Mouse (Mus musculus) retina, adult 2 months (tissue): ENCODE data around the gene Clptm1l.

Experiments used
- DNase-seq: peaks from one replicate; pipeline ENCODE4 v3.0.0-alpha.2; 2012; ENCODE audit warnings: low read depth, low spot score

Gene Clptm1l

GRCm38 (mm10) chr13:73658953-73659352 is 55.1 kb downstream of the Clptm1l start:
- no peak for DNase-seq

- no peak for DNase-seq
These were observed 56.4 kb downstream of the Clptm1l start for GRCm38 (mm10) chr13:73660163-73660695.
